Mouse (Mus musculus): ENCODE measurements around the gene Zbed4. TPM values are rescaled to one million over a fixed set of nuclear protein-coding genes. Genes with fewer than 3 reads are reported as not detected.
"Not testable (repeated sequence)": the region's sequence is repeated elsewhere in the genome, so short reads cannot be mapped to it uniquely, and the experiment has no call there.

Zbed4 gene
- total and polyA plus RNA-seq, 2 experiments from 2014 or later: 6.1 to 28.7 TPM

GRCm38 (mm10) chr15:88738466-88738865 is 13.0 kb upstream of the Zbed4 start:
- Histone ChIP-seq H3K36me3 (ENCODE audit: insufficient read depth) (no peaks in the 10 kb centered on the region), H3K27ac (ENCODE audit: low read depth, low read length) (no peak overlapping the region), H3K27me3 (ENCODE audit: insufficient read depth, low read length) (no peaks in the 10 kb centered on the region), H3K4me1 (ENCODE audit: insufficient read depth) (no peaks in the 10 kb centered on the region), H3K4me2 (ENCODE audit: low read depth) (no peak overlapping the region), H3K9me3 (ENCODE audit: low read length) (no peaks in the 10 kb centered on the region), H3K4me3 (ENCODE audit: low read depth, low read length) (no peak overlapping the region), H3K9ac (no peak overlapping the region)
- ATAC-seq (no peak), DNase-seq (no peak)
- TF ChIP-seq CTCF (IDR thresholded peaks at IDR 0.05; ENCODE audit: low read depth): no peak
- WGBS: 49% methylated on average over 2 of the region's 2 CpGs

- H3K27me3 ChIP-seq (ENCODE audit: insufficient read depth, low read length): no peaks in the 10 kb centered on the region
- H3K9me3 ChIP-seq (ENCODE audit: low read length): no peaks in the 10 kb centered on the region
- no peak overlapping the region for H3K27ac ChIP-seq (ENCODE audit: low read depth, low read length)
- H3K4me3 ChIP-seq (ENCODE audit: low read depth, low read length): no peak overlapping the region
- H3K4me2 ChIP-seq (ENCODE audit: low read depth): no peak overlapping the region
- ATAC-seq (no peak), DNase-seq (no peak)
- H3K9ac ChIP-seq: no peak overlapping the region
- H3K36me3 ChIP-seq (ENCODE audit: insufficient read depth): no peaks in the 10 kb centered on the region
- WGBS: 23% methylated on average over 6 of the region's 6 CpGs
- no peaks in the 10 kb centered on the region for H3K4me1 ChIP-seq (ENCODE audit: insufficient read depth)
- no peak for TF ChIP-seq CTCF (IDR thresholded peaks at IDR 0.05; ENCODE audit: low read depth)
These were observed 10.1 kb upstream of the Zbed4 start for GRCm38 (mm10) chr15:88741366-88741765.

GRCm38 (mm10) chr15:88743371-88743770 is 8.1 kb upstream of the Zbed4 start:
- not testable (repeated sequence) for H3K27me3 ChIP-seq (ENCODE audit: insufficient read depth, low read length); H3K4me1 ChIP-seq (ENCODE audit: insufficient read depth); H3K4me2 ChIP-seq (ENCODE audit: low read depth); H3K9me3 ChIP-seq (ENCODE audit: low read length); DNase-seq; H3K4me3 ChIP-seq (ENCODE audit: low read depth, low read length); H3K36me3 ChIP-seq (ENCODE audit: insufficient read depth); ATAC-seq; H3K27ac ChIP-seq (ENCODE audit: low read depth, low read length); H3K9ac ChIP-seq
- 95% methylated on average over 5 of the region's 5 CpGs for WGBS

- no peak overlapping the region for H3K9ac ChIP-seq
These were observed 6.1 kb upstream of the Zbed4 start for GRCm38 (mm10) chr15:88745347-88745746.

GRCm38 (mm10) chr15:88745926-88746325 is 5.5 kb upstream of the Zbed4 start:
- H3K4me1 ChIP-seq (ENCODE audit: insufficient read depth): peaks cover 4% of the 10 kb centered on the region
- no peak overlapping the region for H3K4me3 ChIP-seq (ENCODE audit: low read depth, low read length)
- H3K9me3 ChIP-seq (ENCODE audit: low read length): no peaks in the 10 kb centered on the region
- no peak for ATAC-seq
- no peaks in the 10 kb centered on the region for H3K27me3 ChIP-seq (ENCODE audit: insufficient read depth, low read length)
- no peak for DNase-seq
- no peaks in the 10 kb centered on the region for H3K36me3 ChIP-seq (ENCODE audit: insufficient read depth)
- H3K9ac ChIP-seq: no peak overlapping the region
- TF ChIP-seq CTCF (IDR thresholded peaks at IDR 0.05; ENCODE audit: low read depth): no peak
- H3K4me2 ChIP-seq (ENCODE audit: low read depth): no peak overlapping the region
- H3K27ac ChIP-seq (ENCODE audit: low read depth, low read length): no peak overlapping the region
- 49% methylated on average over 3 of the region's 3 CpGs for WGBS

More at GRCm38 (mm10) chr15:88745347-88745746, 6.1 kb upstream of the Zbed4 start:
- H3K4me3 ChIP-seq (ENCODE audit: low read depth, low read length): no peak overlapping the region
- H3K36me3 ChIP-seq (ENCODE audit: insufficient read depth): no peaks in the 10 kb centered on the region
- H3K27me3 ChIP-seq (ENCODE audit: insufficient read depth, low read length): no peaks in the 10 kb centered on the region
- DNase-seq: no peak
- H3K4me1 ChIP-seq (ENCODE audit: insufficient read depth): no peaks in the 10 kb centered on the region
- TF ChIP-seq CTCF (IDR thresholded peaks at IDR 0.05; ENCODE audit: low read depth): no peak
- no peaks in the 10 kb centered on the region for H3K9me3 ChIP-seq (ENCODE audit: low read length)
- H3K27ac ChIP-seq (ENCODE audit: low read depth, low read length): no peak overlapping the region
- 94% methylated on average over 3 of the region's 3 CpGs for WGBS
- ATAC-seq: no peak
- H3K4me2 ChIP-seq (ENCODE audit: low read depth): no peak overlapping the region

- not testable (repeated sequence) for H3K4me3 ChIP-seq (ENCODE audit: low read depth, low read length); DNase-seq; ATAC-seq; H3K27ac ChIP-seq (ENCODE audit: low read depth, low read length); H3K9ac ChIP-seq; H3K27me3 ChIP-seq (ENCODE audit: insufficient read depth, low read length); H3K4me2 ChIP-seq (ENCODE audit: low read depth); H3K9me3 ChIP-seq (ENCODE audit: low read length); H3K36me3 ChIP-seq (ENCODE audit: insufficient read depth)
- H3K4me1 ChIP-seq (ENCODE audit: insufficient read depth): peaks cover 16% of the 10 kb centered on the region
- WGBS: 93% methylated on average over 8 of the region's 8 CpGs
These were observed 1.8 kb upstream of the Zbed4 start for GRCm38 (mm10) chr15:88749617-88750016.

GRCm38 (mm10) chr15:88750032-88750431 is 1.4 kb upstream of the Zbed4 start:
- Histone ChIP-seq H3K9ac (no peak overlapping the region), H3K4me1 (ENCODE audit: insufficient read depth) (peaks cover 16% of the 10 kb centered on the region), H3K9me3 (ENCODE audit: low read length) (no peaks in the 10 kb centered on the region), H3K27me3 (ENCODE audit: insufficient read depth, low read length) (no peaks in the 10 kb centered on the region), H3K4me2 (ENCODE audit: low read depth) (no peak overlapping the region), H3K36me3 (ENCODE audit: insufficient read depth) (no peaks in the 10 kb centered on the region), H3K27ac (ENCODE audit: low read depth, low read length) (no peak overlapping the region), H3K4me3 (ENCODE audit: low read depth, low read length) (no peak overlapping the region)
- TF ChIP-seq CTCF (IDR thresholded peaks at IDR 0.05; ENCODE audit: low read depth): no peak
- DNase-seq (no peak), ATAC-seq (no peak)
- 92% methylated on average over 10 of the region's 10 CpGs for WGBS
